ENCODE assay signal across 15 mouse cellular contexts in the genomic region with DNA sequence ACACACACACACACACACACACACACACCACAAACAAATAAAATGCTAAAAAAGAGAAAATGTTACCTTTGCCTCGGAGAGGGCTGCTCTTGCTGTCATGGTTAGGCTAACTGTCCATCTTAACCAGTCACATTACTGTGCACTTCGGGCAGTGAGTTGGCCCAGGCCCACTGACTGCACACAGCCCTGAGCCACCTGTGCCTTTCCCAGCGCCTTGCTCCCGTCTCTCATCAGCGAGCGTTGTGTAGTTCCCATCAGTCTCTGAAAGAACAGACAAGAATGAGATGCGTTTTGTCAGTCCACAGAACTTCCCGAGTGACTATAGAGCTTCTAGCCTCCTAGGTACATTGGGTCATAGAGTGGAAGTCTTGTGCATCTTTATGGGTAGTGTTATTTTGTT.
"Had no signal": no experiment of that assay in that cellular context is flagged by ENCODE, and none has a peak within 500 bp of the region (broad histone marks: within the 10 kb centered on the region; RNA-seq: fewer than 3 reads in every experiment).

No protein-coding gene starts in this region.

- DNase-seq: retina, postnatal 1 day; right cerebral cortex, adult 18-20 months; right cerebral cortex, postnatal 14 days; right cerebral cortex, postnatal 25 days; right cerebral cortex, postnatal 4 days; spleen, adult 18-20 months; thymus, adult 18-20 months; thymus, adult 2 months; thymus, postnatal 14 days; thymus, postnatal 25 days; thymus, postnatal 36 days; thymus, postnatal 4 days had no signal

- H3K4me3 ChIP-seq: neural tube, embryonic 15.5 days; stomach, embryonic 15.5 days had no signal

- H3K9ac ChIP-seq: neural tube, embryonic 15.5 days; stomach, embryonic 15.5 days had no signal

- H3K4me1 ChIP-seq: neural tube, embryonic 15.5 days; stomach, embryonic 15.5 days had no signal

- H3K9me3 ChIP-seq: neural tube, embryonic 15.5 days; stomach, embryonic 15.5 days had no signal

- H3K27ac ChIP-seq: neural tube, embryonic 15.5 days; stomach, embryonic 15.5 days; stomach, postnatal 0 days had no signal

- H3K27me3 ChIP-seq: neural tube, embryonic 15.5 days; stomach, embryonic 15.5 days had no signal

- H3K4me2 ChIP-seq: neural tube, embryonic 15.5 days; stomach, embryonic 15.5 days had no signal
